Mouse (Mus musculus) induced T-regulatory cell, adult 2 months (primary cell): ENCODE results near the gene Gm773.
"Not testable (repeated sequence)": the region's sequence is repeated elsewhere in the genome, so short reads cannot be mapped to it uniquely, and the experiment has no call there.

Experiments
- DNase-seq: peaks from one replicate; pipeline ENCODE4 v3.0.0-alpha.2; 2012; ENCODE audit warnings: low read depth

Gm773 gene

GRCm38 (mm10) chrX:56212771-56213170 is at the start of gene Gm773:
TSS of gene Gm773 (minus strand) at chrX:56212881.
- DNase-seq, result no peak

- not testable (repeated sequence) for DNase-seq
Measured at GRCm38 (mm10) chrX:56186449-56186848, 26.2 kb downstream of the Gm773 start.

GRCm38 (mm10) chrX:56151396-56151795 is 61.3 kb downstream of the Gm773 start:
- DNase-seq, result no peak
